Mouse (Mus musculus) spleen, postnatal 36 days (tissue): ENCODE measurements around the gene Bptf.
"Not testable (repeated sequence)": the region's sequence is repeated elsewhere in the genome, so short reads cannot be mapped to it uniquely, and the experiment has no call there.

ENCODE experiments used
- DNase-seq, 2 experiments: peaks; one replicate each; pipeline ENCODE4 v3.0.0; 2022; ENCODE audit warnings: low spot score in 2 of 2, mixed read lengths in 1 of 2

The Bptf gene

GRCm38 (mm10) chr11:107057391-107057790 is 74.5 kb downstream of the Bptf start:
- DNase-seq, result no peak

GRCm38 (mm10) chr11:107054870-107055269 is 77.1 kb downstream of the Bptf start:
- no peak for DNase-seq

GRCm38 (mm10) chr11:107046766-107047620 is 84.9 kb downstream of the Bptf start:
- DNase-seq, result no peak

- no peak for DNase-seq
These were observed 86.4 kb downstream of the Bptf start for GRCm38 (mm10) chr11:107045546-107045945.

- DNase-seq, result peak; percentile 61 to 67
These were observed 87.6 kb downstream of the Bptf start for GRCm38 (mm10) chr11:107044321-107044720.

- DNase-seq, result no peak
These were observed 88.6 kb downstream of the Bptf start for GRCm38 (mm10) chr11:107043361-107043760.

- no peak for DNase-seq
These were observed 90.5 kb downstream of the Bptf start for GRCm38 (mm10) chr11:107041396-107041795.

- no peak for DNase-seq
These were observed 92.5 kb downstream of the Bptf start for GRCm38 (mm10) chr11:107039417-107039816.

GRCm38 (mm10) chr11:107034085-107034810 is 97.7 kb downstream of the Bptf start:
- no peak for DNase-seq

GRCm38 (mm10) chr11:107031635-107032034 is 100.3 kb downstream of the Bptf start:
- no peak for DNase-seq

- peak in 1 of 2 experiments; percentile 29 for DNase-seq
These were observed 102.4 kb downstream of the Bptf start for GRCm38 (mm10) chr11:107029536-107029935.

GRCm38 (mm10) chr11:107028754-107029153 is 103.2 kb downstream of the Bptf start:
- no peak for DNase-seq

GRCm38 (mm10) chr11:107028275-107028618 is 103.7 kb downstream of the Bptf start:
- no peak for DNase-seq

GRCm38 (mm10) chr11:107027431-107028274 is 104.3 kb downstream of the Bptf start:
- DNase-seq, result peak; percentile 89 to 90

- no peak for DNase-seq
These were observed 105.1 kb downstream of the Bptf start for GRCm38 (mm10) chr11:107026554-107027430.

GRCm38 (mm10) chr11:107025411-107026321 is 106.3 kb downstream of the Bptf start, which contains the start of gene 1810010H24Rik:
1810010H24Rik (plus strand) TSS chr11:107025681.
- peak; percentile 30 to 39 for DNase-seq

- no peak for DNase-seq
These were observed 107.5 kb downstream of the Bptf start for GRCm38 (mm10) chr11:107024406-107024805.

GRCm38 (mm10) chr11:107022050-107022683 is 109.8 kb downstream of the Bptf start:
- DNase-seq, result no peak

GRCm38 (mm10) chr11:107019722-107020121 is 112.2 kb downstream of the Bptf start:
- not testable (repeated sequence) for DNase-seq
